Comparison of ENCODE assay signal across 13 mouse cellular contexts in the genomic region with DNA sequence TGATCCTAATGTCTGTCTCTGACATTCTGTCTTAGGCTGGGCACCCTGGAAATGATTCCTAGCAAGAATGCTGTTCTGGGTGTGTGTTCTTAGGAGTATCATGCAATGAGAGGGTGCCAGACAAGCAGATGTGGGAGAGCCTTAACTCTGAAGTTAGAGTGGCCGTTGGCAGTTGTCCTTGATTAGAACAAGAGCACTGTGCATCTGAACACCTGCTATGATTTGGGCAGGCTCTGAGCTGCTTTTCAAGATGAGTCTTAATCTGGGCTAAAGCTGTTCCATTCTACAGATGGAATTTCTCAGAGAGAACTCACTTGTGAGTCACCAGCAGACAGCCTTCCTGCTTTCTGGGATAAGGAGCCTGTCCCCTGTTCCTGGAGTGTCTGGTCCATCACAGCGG.
"Had no signal": no experiment of that assay in that cellular context is flagged by ENCODE, and none has a peak within 500 bp of the region (broad histone marks: within the 10 kb centered on the region; RNA-seq: fewer than 3 reads in every experiment).

No protein-coding gene starts in this region.

- H3K27ac ChIP-seq: liver, embryonic 13.5 days; liver, embryonic 15.5 days; midbrain, embryonic 10.5 days; midbrain, embryonic 12.5 days; midbrain, embryonic 15.5 days; neural tube, embryonic 12.5 days; stomach, embryonic 15.5 days; stomach, postnatal 0 days had no signal

- H3K9me3 ChIP-seq: liver, embryonic 13.5 days; liver, embryonic 15.5 days; midbrain, embryonic 10.5 days; midbrain, embryonic 12.5 days; midbrain, embryonic 15.5 days; neural tube, embryonic 12.5 days; stomach, embryonic 15.5 days had no signal

- H3K4me3 ChIP-seq: liver, embryonic 13.5 days; liver, embryonic 15.5 days; midbrain, embryonic 10.5 days; midbrain, embryonic 12.5 days; midbrain, embryonic 15.5 days; neural tube, embryonic 12.5 days; stomach, embryonic 15.5 days had no signal

- H3K36me3 ChIP-seq: liver, embryonic 13.5 days; liver, embryonic 15.5 days; midbrain, embryonic 10.5 days; midbrain, embryonic 12.5 days; midbrain, embryonic 15.5 days; neural tube, embryonic 12.5 days; stomach, embryonic 15.5 days had no signal

- ATAC-seq: liver, postnatal 0 days; midbrain, embryonic 15.5 days had no signal

- H3K4me2 ChIP-seq: liver, embryonic 13.5 days; liver, embryonic 15.5 days; lung, embryonic 14.5 days; midbrain, embryonic 12.5 days; midbrain, embryonic 15.5 days; neural tube, embryonic 12.5 days; stomach, embryonic 15.5 days had no signal

- H3K27me3 ChIP-seq: liver, embryonic 13.5 days; liver, embryonic 15.5 days; midbrain, embryonic 12.5 days; midbrain, embryonic 15.5 days; neural tube, embryonic 12.5 days; stomach, embryonic 15.5 days had no signal

- DNase-seq: liver, embryonic 13.5 days; liver, postnatal 0 days; lung, embryonic 14.5 days; lung, postnatal 10 days; lung, postnatal 4 days; right cerebral cortex, postnatal 14 days had no signal

- H3K4me1 ChIP-seq: liver, embryonic 13.5 days; liver, embryonic 15.5 days; midbrain, embryonic 10.5 days; midbrain, embryonic 12.5 days; midbrain, embryonic 15.5 days; neural tube, embryonic 12.5 days; stomach, embryonic 15.5 days had no signal

- H3K9ac ChIP-seq: liver, embryonic 13.5 days; liver, embryonic 15.5 days; liver, postnatal 0 days; lung, embryonic 14.5 days; midbrain, embryonic 12.5 days; midbrain, embryonic 15.5 days; neural tube, embryonic 12.5 days; stomach, embryonic 15.5 days had no signal
